Mouse (Mus musculus): Measurements from ENCODE around the gene Cnnm3.

GRCm38 (mm10) chr1:36492416-36493139 is 19.1 kb upstream of the Cnnm3 start:
- TF ChIP-seq POLR2A (IDR thresholded peaks at IDR 0.05; ENCODE audit: borderline replicate concordance, control insufficient read depth, low read depth, low read length) (no peak), CTCF (IDR thresholded peaks at IDR 0.05; ENCODE audit: control insufficient read depth, insufficient read depth, low read length) (0 out of 2 replicates have a peak, but pooled peaks have one; percentile 0)
